Mouse (Mus musculus) C2C12 (cell line): ENCODE data around the gene D230025D16Rik. TPM values are rescaled to one million over a fixed set of nuclear protein-coding genes. Genes with fewer than 3 reads are reported as not detected.
A peak's percentile ranks its signal among the peaks of the same experiment; 100 is the strongest.

Experiments
- H3K27me3 ChIP-seq: one replicate; pipeline ENCODE4 v1.6.1; 2011; ENCODE audit not compliant: control insufficient read depth, insufficient read depth, insufficient read length
- H3K36me3 ChIP-seq: one replicate; pipeline ENCODE4 v1.6.1; 2011; ENCODE audit not compliant: control insufficient read depth, insufficient read depth
- H3K4me3 ChIP-seq: one replicate; pipeline ENCODE4 v1.5.1; 2011; ENCODE audit warnings: mild to moderate bottlenecking, control low read depth; ENCODE audit not compliant: poor library complexity, insufficient read depth, severe bottlenecking
- H3K79me2 ChIP-seq: one replicate; pipeline ENCODE4 v1.6.1; 2011; ENCODE audit not compliant: control insufficient read depth, insufficient read depth
- H3K79me3 ChIP-seq: one replicate; pipeline ENCODE4 v1.6.1; 2011; ENCODE audit warnings: low read depth, control low read depth
- H3ac ChIP-seq: one replicate; pipeline ENCODE3; 2011; ENCODE audit warnings: low read depth; ENCODE audit not compliant: control insufficient read depth, insufficient read length
- CEBPB ChIP-seq: IDR thresholded peaks from one replicate; pipeline ENCODE4 v1.6.1; 2011; ENCODE audit warnings: low read depth, mild to moderate bottlenecking, control low read depth, moderate library complexity
- CTCF ChIP-seq: IDR thresholded peaks from one replicate; pipeline ENCODE4 v1.5.1; 2011; ENCODE audit not compliant: control insufficient read depth, insufficient read depth, insufficient read length
- FOSL1 ChIP-seq: IDR thresholded peaks from one replicate; pipeline ENCODE4 v1.8.0; 2011; ENCODE audit warnings: mild to moderate bottlenecking, low read length; ENCODE audit not compliant: poor library complexity, insufficient read depth, severe bottlenecking
- MAX ChIP-seq: IDR thresholded peaks from one replicate; pipeline ENCODE4 v1.6.1; 2011; ENCODE audit warnings: mild to moderate bottlenecking, control low read depth
- MYOD1 ChIP-seq: IDR thresholded peaks from one replicate; pipeline ENCODE4 v1.6.1; 2011; ENCODE audit warnings: low read depth; ENCODE audit not compliant: control insufficient read depth, insufficient read length
- MYOG ChIP-seq: IDR thresholded peaks from one replicate; pipeline ENCODE4 v1.6.1; 2011; ENCODE audit not compliant: control insufficient read depth, insufficient read length; ENCODE audit errors: extremely low read depth
- USF1 ChIP-seq: IDR thresholded peaks from one replicate; pipeline ENCODE4 v1.6.1; 2011; ENCODE audit warnings: low read depth, mild to moderate bottlenecking, control low read depth, moderate library complexity
- polyA plus RNA-seq: library from polyadenylated mRNA; unstranded; fragments of >200 nt; fragmentation: generic; extraction: Trizol; gene quantifications from one replicate; pipeline ENCODE4 v1.2.1, GENCODE M21; 2012; ENCODE audit warnings: missing spikeins

Gene D230025D16Rik
- polyA plus RNA-seq, 1 experiment: 11.4 TPM

DNA sequence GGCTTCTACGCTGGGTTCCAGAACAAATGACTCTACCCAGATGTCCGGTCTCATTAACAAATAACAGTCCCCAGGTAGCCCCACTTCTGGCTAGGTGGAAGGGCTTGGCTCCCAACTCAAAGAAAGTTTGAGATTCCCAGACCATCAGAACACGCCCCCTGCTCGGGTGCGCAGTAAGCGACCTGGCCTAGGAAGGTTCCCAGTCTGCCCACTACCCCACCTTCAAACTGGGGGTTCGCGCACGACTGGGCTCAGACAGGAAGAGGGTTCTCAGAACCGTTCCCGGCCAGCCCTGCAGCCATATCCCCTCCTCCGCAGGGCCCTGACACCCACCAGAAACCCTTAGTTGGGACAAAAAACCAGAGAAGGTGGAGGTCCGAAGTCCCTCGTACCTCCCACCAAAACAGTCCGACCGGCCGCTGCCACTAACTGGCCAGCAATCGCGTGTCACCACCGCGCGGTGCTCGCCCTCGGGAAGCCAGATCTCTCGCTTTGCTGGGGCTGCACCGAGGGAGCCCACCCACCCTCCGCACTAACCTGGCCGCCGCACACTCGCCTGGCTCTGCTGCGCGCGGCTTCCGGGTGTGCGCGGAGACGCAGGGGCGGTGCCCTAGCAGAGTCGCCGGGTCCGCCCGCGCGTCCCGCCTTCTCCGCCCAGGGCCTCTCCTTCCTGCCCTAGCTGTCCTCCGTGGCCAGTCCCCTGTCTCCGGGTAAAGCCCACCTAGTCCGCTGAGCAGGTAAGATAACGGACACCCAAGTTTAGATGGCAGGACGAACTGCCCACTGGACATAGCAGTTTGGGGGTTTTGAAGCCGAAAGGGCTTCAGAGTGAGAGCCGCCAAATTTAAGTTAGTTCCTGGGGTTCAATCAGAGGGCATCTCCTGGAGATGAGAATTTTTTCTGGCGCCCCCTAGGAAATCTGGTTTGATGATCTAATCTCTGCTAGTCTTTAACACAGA lies 39.4 kb downstream of the D230025D16Rik start, which contains the start of the genes Tradd and Fbxl8:
Gene Tradd (minus strand): TSS at position 586 of the 959 bp plus-strand sequence.
Gene Fbxl8 (plus strand): TSS at position 625 of the 959 bp plus-strand sequence.
- H3K27me3 ChIP-seq: no peaks in the 10 kb centered on the region
- H3ac ChIP-seq: peak within 1 kb of the TSS; percentile 91
- TF ChIP-seq MYOG (no peak), USF1 (no peak), MAX (no peak), CTCF (no peak), FOSL1 (no peak), MYOD1 (no peak), CEBPB (no peak)
- H3K36me3 ChIP-seq: peaks cover 10% of the 10 kb centered on the region
- H3K79me3 ChIP-seq: peaks cover 3% of the 10 kb centered on the region
- peak within 1 kb of the TSS; percentile 71 for H3K4me3 ChIP-seq
- H3K79me2 ChIP-seq: peaks cover 16% of the 10 kb centered on the region

DNA sequence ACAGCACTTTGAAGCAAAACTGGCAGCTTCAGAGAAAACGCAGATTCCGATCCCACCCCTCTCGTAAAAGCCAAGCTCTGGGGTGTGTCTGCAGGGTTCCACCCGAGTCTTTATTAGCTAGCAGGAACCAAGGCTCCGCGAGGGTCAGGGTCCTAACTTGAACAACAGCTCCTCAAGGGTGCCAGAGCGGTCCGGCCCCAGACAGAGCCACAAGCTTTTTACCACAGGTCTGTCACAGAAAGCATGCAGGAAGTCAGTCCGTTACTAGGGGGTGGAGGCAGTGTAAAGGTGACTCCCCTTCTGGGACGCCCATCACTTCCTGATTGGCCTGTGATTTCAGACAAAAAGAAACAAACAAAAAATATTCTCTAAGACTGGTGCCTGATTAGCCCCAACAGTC lies 40.2 kb downstream of the D230025D16Rik start:
- Histone ChIP-seq H3K4me3 (peak overlapping the region; percentile 71), H3K36me3 (peaks cover 6% of the 10 kb centered on the region), H3K27me3 (no peaks in the 10 kb centered on the region), H3K79me2 (peaks cover 16% of the 10 kb centered on the region), H3K79me3 (peaks cover 3% of the 10 kb centered on the region), H3ac (peak overlapping the region; percentile 91)
- TF ChIP-seq CTCF (no peak), MYOG (no peak), MYOD1 (no peak), USF1 (no peak), CEBPB (no peak), FOSL1 (no peak), MAX (no peak)

DNA sequence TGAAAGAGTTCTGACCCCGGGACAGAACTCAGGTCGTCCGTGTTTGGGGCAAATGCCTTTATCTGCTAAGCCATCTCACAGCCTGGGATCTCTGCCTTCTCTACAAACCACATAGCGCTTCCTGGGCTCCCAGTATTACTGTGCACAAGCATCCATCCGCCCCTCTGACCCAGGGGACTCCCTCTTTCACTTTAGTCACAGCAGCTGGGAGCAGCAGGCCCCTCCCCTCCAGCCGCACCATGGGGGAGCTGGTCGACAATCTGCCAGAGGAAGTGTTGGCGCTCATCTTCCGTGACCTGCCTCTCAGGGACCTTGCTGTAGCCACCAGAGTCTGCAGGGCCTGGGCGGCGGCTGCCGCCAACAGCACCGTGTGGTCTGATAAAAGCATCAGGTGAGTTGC lies 41.8 kb downstream of the D230025D16Rik start:
- Histone ChIP-seq H3K79me2 (peaks cover 16% of the 10 kb centered on the region), H3K36me3 (peaks cover 3% of the 10 kb centered on the region), H3K79me3 (peaks cover 3% of the 10 kb centered on the region), H3K27me3 (no peaks in the 10 kb centered on the region), H3ac (no peak overlapping the region), H3K4me3 (no peak overlapping the region)
- TF ChIP-seq USF1: no peak
- TF ChIP-seq CEBPB: no peak
- no peak for TF ChIP-seq CTCF
- TF ChIP-seq MAX: no peak
- TF ChIP-seq MYOD1: no peak
- no peak for TF ChIP-seq MYOG
- no peak for TF ChIP-seq FOSL1

DNA sequence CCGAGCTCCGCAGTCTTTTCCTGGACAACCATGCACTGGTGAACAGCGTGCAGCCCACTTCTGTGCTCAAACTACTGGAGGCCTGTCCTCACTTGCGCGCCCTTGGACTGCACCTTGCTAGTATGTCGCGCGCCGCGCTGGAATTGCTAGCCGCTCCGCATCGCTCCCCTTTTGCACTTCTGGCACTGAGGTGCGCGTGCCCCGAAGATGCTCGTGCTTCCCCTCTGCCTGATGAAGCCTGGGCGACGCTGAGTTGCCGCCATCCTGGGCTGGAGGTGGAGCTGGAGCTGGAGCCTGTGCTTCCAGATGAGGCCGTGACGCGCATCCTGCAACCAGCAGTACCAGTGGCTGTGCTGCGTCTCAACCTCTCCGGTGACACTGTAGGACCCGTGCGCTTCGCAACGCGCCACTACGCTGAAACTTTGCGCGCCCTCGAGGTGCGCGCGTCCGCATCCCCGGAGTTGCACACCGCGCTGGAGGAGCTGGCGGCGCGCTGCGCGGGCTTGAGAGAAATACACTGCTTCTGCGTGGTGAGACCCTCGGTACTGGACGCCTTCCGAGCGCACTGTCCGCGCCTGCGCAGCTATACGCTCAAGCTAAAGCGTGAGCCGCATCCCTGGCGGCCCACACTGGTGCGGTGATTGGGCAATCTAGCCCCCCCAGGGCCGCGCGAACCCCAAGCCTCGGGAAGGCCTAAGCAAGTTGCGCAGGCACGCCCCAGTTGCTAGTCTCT lies 43.6 kb downstream of the D230025D16Rik start:
- Histone ChIP-seq H3ac (no peak overlapping the region), H3K36me3 (peaks cover 3% of the 10 kb centered on the region), H3K4me3 (no peak overlapping the region), H3K79me2 (peaks cover 8% of the 10 kb centered on the region), H3K79me3 (no peaks in the 10 kb centered on the region), H3K27me3 (no peaks in the 10 kb centered on the region)
- no peak for TF ChIP-seq CTCF
- no peak for TF ChIP-seq MAX
- TF ChIP-seq USF1: no peak
- TF ChIP-seq MYOG: no peak
- TF ChIP-seq MYOD1: no peak
- TF ChIP-seq CEBPB: no peak
- TF ChIP-seq FOSL1: no peak

DNA sequence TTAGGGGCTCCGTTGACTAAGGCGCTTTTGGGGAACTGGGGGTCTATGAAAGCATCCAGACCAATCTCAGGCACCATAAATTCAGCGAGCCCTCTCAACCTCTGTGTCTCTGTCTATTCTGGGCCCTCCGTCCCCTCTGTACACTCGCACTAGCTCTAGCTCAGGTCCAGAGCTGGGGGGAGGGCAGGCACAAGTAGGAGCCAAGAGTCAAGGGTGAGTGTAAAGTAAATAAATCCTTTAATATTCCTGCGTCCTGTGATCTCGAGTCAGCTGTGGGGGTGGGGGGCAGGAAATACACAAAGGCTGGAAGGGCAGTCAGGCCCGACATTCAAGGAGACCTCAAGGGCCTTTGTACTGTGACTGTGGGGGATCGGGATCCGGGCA lies 44.1 kb downstream of the D230025D16Rik start:
- Histone ChIP-seq H3K27me3 (no peaks in the 10 kb centered on the region), H3K36me3 (peaks cover 3% of the 10 kb centered on the region), H3K4me3 (no peak overlapping the region), H3ac (no peak overlapping the region), H3K79me3 (no peaks in the 10 kb centered on the region), H3K79me2 (peaks cover 3% of the 10 kb centered on the region)
- no peak for TF ChIP-seq USF1
- no peak for TF ChIP-seq FOSL1
- no peak for TF ChIP-seq MYOG
- no peak for TF ChIP-seq MAX
- TF ChIP-seq CTCF: no peak
- TF ChIP-seq MYOD1: no peak
- TF ChIP-seq CEBPB: no peak
